Mouse (Mus musculus) neural tube, embryonic 12.5 days (tissue): ENCODE measurements around the gene Calm4. TPM values are rescaled to one million over a fixed set of nuclear protein-coding genes. Genes with fewer than 3 reads are reported as not detected.

Source experiments
- polyA plus RNA-seq: library from polyadenylated mRNA; unstranded; fragments of >200 nt; fragmentation: Nextera tagmentation; extraction: Ambion mirVana; gene quantifications from 2 replicates; pipeline ENCODE4 v1.2.1, GENCODE M21; 2016

Gene Calm4
- polyA plus RNA-seq, 1 experiment from 2014 or later: not detected

Other genes with a start within 250 kb of the Calm4 start
- 19.5 and 19.8 TPM in 2 replicates for gene Fam208b, start 226.6 kb upstream of the Calm4 start, polyA plus RNA-seq
- 11.6 and 14.4 TPM in 2 replicates for gene Asb13, start 203.7 kb upstream of the Calm4 start, polyA plus RNA-seq
- 0.18 TPM in 1 of 2 replicates, not detected in the other for gene Calml3, start 33.4 kb upstream of the Calm4 start, polyA plus RNA-seq
- gene Calm5, start 16.4 kb downstream of the Calm4 start, polyA plus RNA-seq: not detected in 2 replicates
- 37.6 and 38.4 TPM in 2 replicates for gene Net1, start 80.5 kb downstream of the Calm4 start, polyA plus RNA-seq
- gene Tubal3, start 80.5 kb downstream of the Calm4 start, polyA plus RNA-seq: not detected in 2 replicates
- not detected in 2 replicates for gene Ucn3, start 107.6 kb downstream of the Calm4 start, polyA plus RNA-seq
- gene Akr1c14, start 211.3 kb downstream of the Calm4 start, polyA plus RNA-seq: 0.36 and 0.68 TPM in 2 replicates